Mouse (Mus musculus): ENCODE data around the gene Fry.

GRCm38 (mm10) chr5:150298969-150299368 lies 180.5 kb downstream of the Fry start:
- TF ChIP-seq POLR2A (IDR thresholded peaks at IDR 0.05; ENCODE audit: borderline replicate concordance, low read depth, low read length) (no peak), CTCF (IDR thresholded peaks at IDR 0.05; ENCODE audit: low read depth, low read length) (no peak)

All from bone marrow macrophage, adult 2 months (primary cell).